Mouse (Mus musculus) inflammation-experienced regulatory T-cells, adult 6 months (primary cell): Measurements from ENCODE around the gene Txk. TPM values are rescaled to one million over a fixed set of nuclear protein-coding genes. Genes with fewer than 3 reads are reported as not detected.
A peak's percentile ranks its signal among the peaks of the same experiment; 100 is the strongest.

ENCODE experiments used
- ATAC-seq: one replicate; pipeline ENCODE4 v1.8.0; 2017
- polyA plus RNA-seq, 3 experiments: library from polyadenylated mRNA; unstranded; fragments of 100-300 nt; shearing (Covaris generic); gene quantifications; one replicate each; pipeline ENCODE4 v1.2.1; 2017

The Txk gene
- polyA plus RNA-seq, 3 experiments from 2014 or later, result 46.0 to 52.1 (median 51.6) TPM

- ATAC-seq, result no peak
Observed at GRCm38 (mm10) chr5:72750226-72750625, 2.4 kb downstream of the Txk start.

GRCm38 (mm10) chr5:72748659-72749265, 3.8 kb downstream of the Txk start:
- no peak for ATAC-seq

DNA sequence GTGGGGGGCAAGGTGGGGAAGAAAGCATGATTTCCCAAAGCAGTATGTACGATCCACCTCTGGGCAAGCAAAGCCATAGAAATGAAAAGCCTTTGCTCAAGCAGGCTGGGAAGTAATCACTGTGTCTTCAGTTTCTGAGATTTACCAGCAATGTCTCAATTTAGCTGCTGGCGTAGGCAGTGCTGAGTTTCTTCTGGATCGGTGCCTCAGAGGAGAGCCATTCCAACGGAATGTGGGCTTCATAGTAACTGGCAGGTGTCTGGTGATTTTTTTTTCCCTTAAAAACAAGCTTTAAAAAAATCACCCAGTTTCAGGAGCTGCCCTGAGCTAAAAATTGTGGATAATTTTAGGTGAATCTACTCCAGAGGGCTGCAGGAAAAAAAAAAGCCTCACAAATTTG, 5.2 kb downstream of the Txk start:
- ATAC-seq, result no peak

DNA sequence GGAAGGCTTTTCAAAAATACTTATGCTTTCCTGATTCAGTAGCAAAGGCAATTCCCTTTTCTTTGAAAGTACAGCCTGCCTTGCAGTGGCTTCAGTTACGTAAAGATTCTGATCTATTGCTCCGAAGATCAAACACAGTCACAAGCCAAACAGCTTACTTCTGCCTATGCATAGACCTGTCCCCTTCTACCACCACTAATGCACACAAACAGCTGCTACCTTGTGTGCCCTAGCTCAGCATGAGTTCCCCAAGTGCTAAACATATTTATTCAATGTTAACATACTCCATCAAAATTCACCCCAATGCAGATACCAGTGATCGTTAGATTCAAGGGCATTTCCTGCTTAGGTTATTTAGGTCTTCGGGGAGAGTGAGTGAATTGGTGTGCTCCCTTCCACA, 6.1 kb downstream of the Txk start:
- ATAC-seq, result peak; percentile 34

DNA sequence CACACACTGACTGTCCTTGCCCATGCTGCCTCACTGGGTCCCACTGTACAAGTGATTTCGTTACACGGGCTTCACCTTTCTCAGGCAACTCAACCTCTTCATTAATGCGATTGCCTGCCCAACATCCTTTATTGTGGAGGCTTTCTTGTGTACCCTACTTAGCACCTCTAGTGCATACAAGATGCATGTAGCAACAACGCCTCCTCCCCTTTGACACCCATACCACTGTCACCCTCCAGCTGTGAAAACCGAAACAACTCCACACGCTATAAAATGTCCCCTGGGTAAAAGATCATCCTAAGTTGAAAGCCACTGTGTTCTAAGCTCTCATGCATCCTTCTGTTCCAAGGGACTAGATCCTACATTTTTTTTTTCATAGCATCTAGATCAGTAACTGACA, 9.5 kb downstream of the Txk start:
- no peak for ATAC-seq

DNA sequence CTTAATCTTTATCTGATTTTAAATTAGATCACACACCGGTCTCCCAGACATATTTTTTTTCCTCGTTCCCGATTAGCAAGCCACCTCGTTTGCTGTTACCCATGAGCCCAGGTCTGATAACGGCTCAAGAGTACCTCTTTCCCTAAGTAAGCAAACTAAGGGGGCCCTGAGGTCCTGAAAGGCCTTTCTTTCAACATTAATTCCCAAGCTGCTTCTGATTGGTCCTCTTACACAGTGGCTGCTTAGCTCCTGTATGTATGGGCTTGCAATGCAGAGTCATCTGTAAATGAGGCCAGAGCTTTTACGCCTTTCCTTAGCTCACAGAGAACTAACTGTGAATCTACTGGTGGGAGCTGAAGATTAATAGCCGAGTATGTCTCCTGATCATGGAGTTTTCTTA, 15.7 kb downstream of the Txk start:
- no peak for ATAC-seq

DNA sequence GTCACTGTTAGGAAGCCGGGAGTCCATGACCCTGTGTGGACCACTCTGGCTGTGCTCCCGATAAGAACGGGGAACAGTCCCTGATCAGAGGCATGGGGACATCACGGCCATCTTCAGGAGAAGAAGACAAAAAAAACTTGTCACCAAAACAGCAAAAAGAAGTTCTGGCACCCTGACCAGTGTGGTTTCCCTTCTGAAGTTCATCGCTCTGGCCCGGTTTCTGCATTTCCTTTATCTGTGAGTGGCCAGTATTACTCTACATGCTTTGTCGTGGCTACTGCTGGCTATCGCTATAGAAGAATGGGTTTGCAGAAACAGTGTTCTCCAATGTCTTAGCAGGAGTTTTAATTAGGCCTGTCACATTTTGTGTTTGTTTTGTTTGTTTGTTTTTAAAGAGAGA, 16.1 kb downstream of the Txk start:
- no peak for ATAC-seq

- ATAC-seq, result no peak
Observed at GRCm38 (mm10) chr5:72735763-72736162, 16.8 kb downstream of the Txk start.

DNA sequence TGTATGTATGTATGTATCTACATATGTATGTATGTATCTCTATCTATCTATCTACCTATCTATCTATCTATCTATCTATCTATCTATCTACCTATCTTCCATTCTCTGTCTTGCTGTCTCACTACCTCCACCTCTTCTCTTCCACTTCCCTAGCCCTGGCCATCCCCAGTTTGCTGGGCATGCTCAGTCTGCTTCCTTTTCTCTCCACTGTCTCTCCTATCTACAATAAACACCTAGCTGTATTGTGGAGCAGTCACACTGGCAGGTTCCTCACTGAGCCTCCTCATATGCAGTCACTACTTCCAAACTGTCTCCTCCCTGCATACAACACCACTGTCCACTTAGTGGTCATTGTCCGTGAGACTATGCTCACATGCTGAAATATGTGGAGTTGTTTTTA, 19.7 kb downstream of the Txk start:
- ATAC-seq, result no peak

DNA sequence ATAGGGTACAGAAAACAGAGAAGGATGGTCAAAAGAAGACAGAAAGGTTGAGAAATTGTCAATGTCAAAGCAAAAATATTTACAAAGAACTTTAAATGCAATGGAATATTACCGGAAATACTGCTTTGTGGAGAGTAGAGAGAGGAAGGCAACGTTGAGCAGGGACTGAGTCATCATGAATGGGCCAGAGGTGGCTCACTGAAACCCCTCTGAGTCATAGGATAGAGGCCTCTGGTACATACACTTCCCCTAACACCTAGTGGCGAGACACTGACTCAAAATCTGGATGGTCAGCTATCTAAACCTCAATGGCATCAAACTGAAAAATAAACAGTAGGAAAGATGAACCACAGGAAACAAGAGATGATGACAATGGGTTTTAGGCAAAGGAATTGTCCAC, 27.2 kb downstream of the Txk start:
- no peak for ATAC-seq

GRCm38 (mm10) chr5:72723429-72723828, 29.1 kb downstream of the Txk start:
- ATAC-seq, result no peak

DNA sequence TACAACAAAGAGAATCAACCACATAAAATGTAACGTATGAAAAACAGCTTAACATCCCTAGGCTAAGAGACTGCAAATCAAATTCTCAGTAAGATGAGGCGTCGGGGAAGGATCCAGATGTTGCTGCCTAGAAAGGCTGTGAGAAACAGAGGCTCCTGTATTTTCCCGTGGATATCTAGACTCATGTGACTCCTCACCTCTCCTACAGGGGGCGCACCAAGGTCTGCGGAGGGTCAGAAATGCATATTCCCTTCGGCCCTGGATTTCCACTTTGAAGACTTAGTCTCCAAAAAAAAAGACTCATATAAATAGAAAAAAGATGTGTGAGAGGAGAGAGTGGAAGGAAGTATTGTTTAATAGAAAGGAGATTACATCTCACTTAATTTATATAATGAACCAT, 32.0 kb downstream of the Txk start:
- peak; percentile 67 for ATAC-seq

DNA sequence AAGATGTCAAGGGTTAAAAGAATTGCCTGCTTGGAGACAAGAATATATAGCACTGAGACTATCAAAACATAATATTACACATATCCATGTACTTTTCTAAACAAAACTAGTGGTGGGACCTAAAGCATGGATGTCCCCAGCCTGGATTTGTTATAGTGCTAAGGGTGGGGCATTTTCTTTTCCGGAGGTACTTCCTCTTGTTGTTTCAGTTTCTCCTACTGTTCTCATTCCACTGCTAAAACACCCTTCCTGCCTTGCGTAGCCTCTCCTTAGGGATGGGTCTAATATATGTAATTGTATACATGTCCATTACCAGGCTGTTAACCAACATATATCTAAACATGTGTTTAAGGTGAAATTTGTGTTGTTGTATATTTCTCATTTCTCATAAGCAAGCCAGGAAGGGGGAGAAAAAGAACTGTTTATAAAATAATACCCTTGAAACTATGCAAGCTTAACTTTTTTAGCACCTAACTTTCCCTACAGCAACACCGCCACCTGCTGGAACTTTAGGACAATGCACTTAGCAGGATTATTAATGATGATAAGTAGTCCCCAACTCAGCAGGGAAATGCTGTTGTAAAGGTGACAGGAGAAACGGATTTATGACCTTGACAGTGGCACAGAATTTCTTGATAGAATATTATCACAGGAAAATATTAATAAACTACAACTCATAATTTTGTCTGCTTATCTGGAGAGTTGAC, 41.9 kb downstream of the Txk start:
- peak; percentile 89 for ATAC-seq

DNA sequence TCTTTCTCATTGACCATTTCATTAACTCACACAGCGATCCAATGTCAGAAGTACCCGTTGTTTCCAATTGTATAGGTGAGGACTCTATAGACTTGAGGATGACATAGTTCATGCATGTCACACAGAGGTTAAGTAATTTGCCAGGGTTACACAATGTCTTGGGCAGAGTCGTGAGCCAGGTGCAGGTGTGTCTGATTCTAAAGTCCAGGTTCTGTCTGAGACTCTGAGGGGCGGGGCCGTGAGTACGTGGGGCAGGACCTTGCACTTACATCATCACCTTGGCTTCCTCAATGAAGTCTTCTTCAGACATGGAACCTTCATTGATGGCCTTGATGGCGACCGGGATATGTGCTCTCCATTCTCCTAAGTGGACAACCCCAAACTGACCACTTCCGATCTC, 42.6 kb downstream of the Txk start:
- no peak for ATAC-seq

GRCm38 (mm10) chr5:72709451-72709850, 43.1 kb downstream of the Txk start:
- ATAC-seq, result no peak

GRCm38 (mm10) chr5:72706722-72707121, 45.9 kb downstream of the Txk start:
- ATAC-seq, result no peak

DNA sequence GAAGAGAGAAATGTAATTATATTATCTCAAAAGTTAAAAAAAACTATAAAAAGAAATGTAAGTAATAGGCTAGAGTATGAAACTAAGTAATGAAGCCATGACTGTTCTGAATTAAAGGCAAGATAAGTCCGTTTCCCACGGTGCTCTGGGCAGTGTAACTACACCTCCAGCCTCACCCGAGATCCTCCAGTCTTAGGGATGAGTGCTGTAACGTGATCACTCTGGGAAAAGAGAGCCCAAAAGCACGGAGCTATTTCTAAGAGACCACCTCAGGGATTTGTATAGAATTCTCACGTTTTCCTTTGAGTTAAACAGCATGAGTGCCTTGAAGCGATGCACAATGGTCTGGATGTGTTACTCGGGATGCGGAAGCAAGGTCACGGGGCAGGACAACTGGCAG, 46.5 kb downstream of the Txk start:
- no peak for ATAC-seq

DNA sequence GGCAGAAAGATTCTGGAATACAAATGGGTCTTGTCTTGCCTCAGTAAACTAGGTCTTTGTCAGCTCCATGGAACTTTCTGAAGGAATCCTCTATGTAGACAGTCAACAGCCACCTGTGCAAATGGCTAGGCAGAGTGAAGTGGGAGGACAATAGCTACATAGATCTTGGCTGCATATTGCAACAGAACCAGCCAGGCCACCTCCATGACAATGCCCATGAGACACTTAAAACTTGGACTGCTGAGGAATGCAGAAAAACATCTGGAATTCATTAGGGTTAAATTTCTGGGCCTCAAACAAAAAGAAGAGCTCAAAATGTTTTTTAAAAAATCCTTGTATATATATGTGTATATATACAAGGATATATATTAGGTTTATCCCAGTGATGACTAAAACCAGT, 50.4 kb downstream of the Txk start:
- ATAC-seq, result no peak

DNA sequence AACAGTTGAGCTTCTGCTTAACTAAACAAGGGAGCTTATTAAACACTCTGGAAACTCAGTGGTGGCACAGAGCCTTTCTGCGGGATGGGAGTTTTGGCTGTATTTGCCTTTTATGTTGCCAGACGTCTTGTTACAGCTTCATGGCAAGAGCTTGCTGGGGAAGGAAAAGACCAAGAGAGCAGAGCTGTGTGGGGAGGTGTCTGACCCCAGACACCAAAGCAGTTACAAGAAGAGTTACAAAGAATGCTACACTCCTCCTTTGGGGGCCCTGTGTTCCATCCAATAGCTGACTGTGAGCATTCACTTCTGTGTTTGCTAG, 53.1 kb downstream of the Txk start:
- ATAC-seq, result no peak

- ATAC-seq, result no peak
Observed at GRCm38 (mm10) chr5:72698818-72699499, 53.6 kb downstream of the Txk start.

- ATAC-seq, result no peak
Observed at GRCm38 (mm10) chr5:72698343-72698742, 54.2 kb downstream of the Txk start.

DNA sequence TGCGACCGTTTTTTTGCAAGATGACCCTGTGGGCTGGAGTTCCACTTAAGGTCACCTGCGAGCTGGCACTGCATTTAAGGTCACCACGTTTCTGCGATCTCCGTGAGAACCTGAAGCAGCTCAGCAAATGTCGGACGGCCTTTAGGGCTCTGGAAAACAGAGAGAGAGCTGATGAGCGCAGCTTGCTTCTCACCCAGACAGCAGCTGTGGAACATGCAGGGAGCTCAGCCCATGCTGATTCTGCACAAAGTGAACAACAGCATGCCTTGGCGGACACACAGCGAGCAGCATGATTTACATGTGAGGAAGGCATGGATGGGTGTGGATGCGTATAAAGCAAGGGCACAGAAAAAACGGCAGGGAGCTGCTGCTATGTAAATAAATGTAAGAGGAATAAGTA, 56.1 kb downstream of the Txk start:
- ATAC-seq, result no peak

DNA sequence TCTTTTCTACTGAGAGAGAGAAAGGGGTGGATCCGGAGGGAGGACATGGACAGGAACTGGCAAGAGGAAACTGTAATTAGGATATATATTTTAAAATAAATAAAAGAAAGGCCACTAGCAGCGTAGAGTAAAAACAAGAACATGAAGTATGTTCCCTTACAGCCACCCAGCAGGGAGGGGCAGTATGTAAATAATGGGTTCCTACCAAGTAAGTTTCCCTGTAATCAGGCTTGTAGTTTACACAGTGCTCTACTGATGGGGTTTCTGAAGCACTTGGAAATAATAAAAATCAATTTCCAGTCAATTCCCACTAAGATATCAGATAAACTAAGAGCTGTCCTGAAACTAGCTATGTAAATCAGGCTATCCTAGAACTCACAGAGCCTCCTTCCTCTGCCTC, 57.9 kb downstream of the Txk start:
- no peak for ATAC-seq

DNA sequence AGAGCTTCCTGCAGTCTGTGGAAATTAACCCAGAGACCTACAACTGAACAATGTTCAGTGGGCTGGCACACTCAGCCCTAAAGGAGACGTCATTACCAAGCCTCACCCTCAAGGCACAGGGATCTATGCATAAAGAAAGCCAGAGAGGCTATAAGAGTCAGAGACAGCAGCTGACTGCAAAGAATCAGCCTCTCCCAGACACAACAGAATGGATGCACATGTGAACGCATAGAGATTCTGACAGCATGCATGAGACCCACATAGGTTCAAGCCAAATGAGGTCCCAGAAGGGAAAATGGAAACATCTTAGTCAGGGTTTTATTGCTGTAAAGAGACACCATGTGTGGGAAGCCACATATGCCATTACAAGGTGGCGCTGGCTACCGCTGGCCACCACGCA, 62.1 kb downstream of the Txk start:
- ATAC-seq, result no peak
